Mouse (Mus musculus): ENCODE data around the gene H60c. TPM values are rescaled to one million over a fixed set of nuclear protein-coding genes. Genes with fewer than 3 reads are reported as not detected.

H60c gene
- not detected in 2 replicates for polyA plus RNA-seq (2014; fragmentation: Nextera tagmentation; extraction: Ambion mirVana)

GRCm38 (mm10) chr10:3267671-3268070, at the start of gene H60c:
H60c (minus strand) TSS chr10:3267771.
- 80% methylated on average over 8 of the region's 8 CpGs for WGBS
- no peak within 1 kb of the TSS for H3K4me2 ChIP-seq (ENCODE audit: low read depth, low read length)
- ATAC-seq (ENCODE audit: low read depth) = no peak

GRCm38 (mm10) chr10:3308821-3309206, 41.2 kb upstream of the H60c start:
- ATAC-seq (ENCODE audit: low read depth) = no peak
- H3K4me1 ChIP-seq (ENCODE audit: control insufficient read depth, insufficient read depth, low read length) = no peaks in the 10 kb centered on the region
- WGBS = 85% methylated on average over 1 of the region's 1 CpGs
- H3K9ac ChIP-seq (replicated peaks; ENCODE audit: low read depth, low read length) = no peak overlapping the region
- no peaks in the 10 kb centered on the region for H3K9me3 ChIP-seq (ENCODE audit: control insufficient read depth, low read length)
- no peak overlapping the region for H3K4me2 ChIP-seq (ENCODE audit: low read depth, low read length)
- H3K27me3 ChIP-seq (ENCODE audit: control insufficient read depth, insufficient read depth, low read length) = no peaks in the 10 kb centered on the region
- H3K36me3 ChIP-seq (ENCODE audit: control insufficient read depth, insufficient read depth, low read length) = no peaks in the 10 kb centered on the region
- H3K27ac ChIP-seq (ENCODE audit: low read depth, low read length) = no peak overlapping the region
- H3K4me3 ChIP-seq (ENCODE audit: low read depth, low read length) = no peak overlapping the region

More at GRCm38 (mm10) chr10:3267671-3268070, at the start of gene H60c:
- Histone ChIP-seq H3K9me3 (ENCODE audit: control insufficient read depth, low read length) (no peaks in the 10 kb centered on the region), H3K36me3 (ENCODE audit: control insufficient read depth, insufficient read depth, low read length) (no peaks in the 10 kb centered on the region), H3K27ac (ENCODE audit: low read depth, low read length) (no peak within 1 kb of the TSS), H3K9ac (replicated peaks; ENCODE audit: low read depth, low read length) (no peak within 1 kb of the TSS), H3K4me1 (ENCODE audit: control insufficient read depth, insufficient read depth, low read length) (no peaks in the 10 kb centered on the region), H3K4me3 (ENCODE audit: low read depth, low read length) (no peak within 1 kb of the TSS), H3K27me3 (ENCODE audit: control insufficient read depth, insufficient read depth, low read length) (no peaks in the 10 kb centered on the region)

- no peak overlapping the region for H3K9ac ChIP-seq (replicated peaks; ENCODE audit: low read depth, low read length)
Observed at GRCm38 (mm10) chr10:3308180-3308820, 40.7 kb upstream of the H60c start.

GRCm38 (mm10) chr10:3307752-3308151, 40.2 kb upstream of the H60c start:
- H3K4me2 ChIP-seq (ENCODE audit: low read depth, low read length) = no peak overlapping the region
- no peak overlapping the region for H3K27ac ChIP-seq (ENCODE audit: low read depth, low read length)
- no peaks in the 10 kb centered on the region for H3K36me3 ChIP-seq (ENCODE audit: control insufficient read depth, insufficient read depth, low read length)
- no peaks in the 10 kb centered on the region for H3K9me3 ChIP-seq (ENCODE audit: control insufficient read depth, low read length)
- no peaks in the 10 kb centered on the region for H3K4me1 ChIP-seq (ENCODE audit: control insufficient read depth, insufficient read depth, low read length)
- 68% methylated on average over 2 of the region's 2 CpGs for WGBS
- H3K27me3 ChIP-seq (ENCODE audit: control insufficient read depth, insufficient read depth, low read length) = no peaks in the 10 kb centered on the region
- no peak overlapping the region for H3K9ac ChIP-seq (replicated peaks; ENCODE audit: low read depth, low read length)
- ATAC-seq (ENCODE audit: low read depth) = no peak; the same call in 1 of the 2 replicates
- H3K4me3 ChIP-seq (ENCODE audit: low read depth, low read length) = no peak overlapping the region

More at GRCm38 (mm10) chr10:3308180-3308820, 40.7 kb upstream of the H60c start:
- no peaks in the 10 kb centered on the region for H3K27me3 ChIP-seq (ENCODE audit: control insufficient read depth, insufficient read depth, low read length)
- no peaks in the 10 kb centered on the region for H3K4me1 ChIP-seq (ENCODE audit: control insufficient read depth, insufficient read depth, low read length)
- no peaks in the 10 kb centered on the region for H3K36me3 ChIP-seq (ENCODE audit: control insufficient read depth, insufficient read depth, low read length)
- no peak overlapping the region for H3K4me3 ChIP-seq (ENCODE audit: low read depth, low read length)
- ATAC-seq (ENCODE audit: low read depth) = no peak
- WGBS = 87% methylated on average over 4 of the region's 4 CpGs
- H3K27ac ChIP-seq (ENCODE audit: low read depth, low read length) = no peak overlapping the region
- no peak overlapping the region for H3K4me2 ChIP-seq (ENCODE audit: low read depth, low read length)
- no peaks in the 10 kb centered on the region for H3K9me3 ChIP-seq (ENCODE audit: control insufficient read depth, low read length)

GRCm38 (mm10) chr10:3293969-3294368, 26.4 kb upstream of the H60c start:
- H3K4me2 ChIP-seq (ENCODE audit: low read depth, low read length) = no peak overlapping the region
- no peak overlapping the region for H3K9ac ChIP-seq (replicated peaks; ENCODE audit: low read depth, low read length)
- no peaks in the 10 kb centered on the region for H3K27me3 ChIP-seq (ENCODE audit: control insufficient read depth, insufficient read depth, low read length)
- H3K36me3 ChIP-seq (ENCODE audit: control insufficient read depth, insufficient read depth, low read length) = no peaks in the 10 kb centered on the region
- H3K27ac ChIP-seq (ENCODE audit: low read depth, low read length) = no peak overlapping the region
- no peaks in the 10 kb centered on the region for H3K9me3 ChIP-seq (ENCODE audit: control insufficient read depth, low read length)
- WGBS = 57% methylated on average over 2 of the region's 2 CpGs
- no peak overlapping the region for H3K4me3 ChIP-seq (ENCODE audit: low read depth, low read length)
- no peak for ATAC-seq (ENCODE audit: low read depth)
- H3K4me1 ChIP-seq (ENCODE audit: control insufficient read depth, insufficient read depth, low read length) = no peaks in the 10 kb centered on the region

GRCm38 (mm10) chr10:3281047-3281446, 13.5 kb upstream of the H60c start:
- Histone ChIP-seq H3K4me1 (ENCODE audit: control insufficient read depth, insufficient read depth, low read length) (no peaks in the 10 kb centered on the region), H3K27me3 (ENCODE audit: control insufficient read depth, insufficient read depth, low read length) (no peaks in the 10 kb centered on the region), H3K27ac (ENCODE audit: low read depth, low read length) (no peak overlapping the region), H3K4me2 (ENCODE audit: low read depth, low read length) (no peak overlapping the region), H3K36me3 (ENCODE audit: control insufficient read depth, insufficient read depth, low read length) (no peaks in the 10 kb centered on the region), H3K9ac (replicated peaks; ENCODE audit: low read depth, low read length) (no peak overlapping the region), H3K9me3 (ENCODE audit: control insufficient read depth, low read length) (no peaks in the 10 kb centered on the region), H3K4me3 (ENCODE audit: low read depth, low read length) (no peak overlapping the region)
- 92% methylated on average over 2 of the region's 2 CpGs for WGBS
- ATAC-seq (ENCODE audit: low read depth) = no peak

GRCm38 (mm10) chr10:3274065-3274464, 6.5 kb upstream of the H60c start:
- no peaks in the 10 kb centered on the region for H3K36me3 ChIP-seq (ENCODE audit: control insufficient read depth, insufficient read depth, low read length)
- H3K4me1 ChIP-seq (ENCODE audit: control insufficient read depth, insufficient read depth, low read length) = no peaks in the 10 kb centered on the region
- no peak overlapping the region for H3K9ac ChIP-seq (replicated peaks; ENCODE audit: low read depth, low read length)
- ATAC-seq (ENCODE audit: low read depth) = no peak
- no peak overlapping the region for H3K4me3 ChIP-seq (ENCODE audit: low read depth, low read length)
- no peak overlapping the region for H3K27ac ChIP-seq (ENCODE audit: low read depth, low read length)
- H3K27me3 ChIP-seq (ENCODE audit: control insufficient read depth, insufficient read depth, low read length) = no peaks in the 10 kb centered on the region
- H3K4me2 ChIP-seq (ENCODE audit: low read depth, low read length) = no peak overlapping the region
- H3K9me3 ChIP-seq (ENCODE audit: control insufficient read depth, low read length) = no peaks in the 10 kb centered on the region
- WGBS = 79% methylated on average over 3 of the region's 3 CpGs

GRCm38 (mm10) chr10:3271036-3271435, 3.5 kb upstream of the H60c start:
- Histone ChIP-seq H3K9me3 (ENCODE audit: control insufficient read depth, low read length) (no peaks in the 10 kb centered on the region), H3K4me3 (ENCODE audit: low read depth, low read length) (no peak overlapping the region), H3K9ac (replicated peaks; ENCODE audit: low read depth, low read length) (no peak overlapping the region), H3K4me2 (ENCODE audit: low read depth, low read length) (no peak overlapping the region), H3K36me3 (ENCODE audit: control insufficient read depth, insufficient read depth, low read length) (no peaks in the 10 kb centered on the region), H3K4me1 (ENCODE audit: control insufficient read depth, insufficient read depth, low read length) (no peaks in the 10 kb centered on the region), H3K27me3 (ENCODE audit: control insufficient read depth, insufficient read depth, low read length) (no peaks in the 10 kb centered on the region), H3K27ac (ENCODE audit: low read depth, low read length) (no peak overlapping the region)
- WGBS = 76% methylated on average over 3 of the region's 4 CpGs
- ATAC-seq (ENCODE audit: low read depth) = no peak

GRCm38 (mm10) chr10:3266729-3267128, 842 bp downstream of the H60c start:
- no peak overlapping the region for H3K27ac ChIP-seq (ENCODE audit: low read depth, low read length)
- no peaks in the 10 kb centered on the region for H3K27me3 ChIP-seq (ENCODE audit: control insufficient read depth, insufficient read depth, low read length)
- no peaks in the 10 kb centered on the region for H3K4me1 ChIP-seq (ENCODE audit: control insufficient read depth, insufficient read depth, low read length)
- no peak for ATAC-seq (ENCODE audit: low read depth)
- H3K4me3 ChIP-seq (ENCODE audit: low read depth, low read length) = no peak overlapping the region
- no peaks in the 10 kb centered on the region for H3K9me3 ChIP-seq (ENCODE audit: control insufficient read depth, low read length)
- H3K36me3 ChIP-seq (ENCODE audit: control insufficient read depth, insufficient read depth, low read length) = no peaks in the 10 kb centered on the region
- WGBS = 79% methylated on average over 2 of the region's 2 CpGs
- H3K9ac ChIP-seq (replicated peaks; ENCODE audit: low read depth, low read length) = no peak overlapping the region
- H3K4me2 ChIP-seq (ENCODE audit: low read depth, low read length) = no peak overlapping the region

Data from neural tube, embryonic 14.5 days (tissue).